Mouse (Mus musculus): Measurements from ENCODE around the gene Gm17428.

GRCm38 (mm10) chr14:54943971-54944370 lies 32.8 kb upstream of the Gm17428 start:
- TF ChIP-seq CTCF (IDR thresholded peaks at IDR 0.05; ENCODE audit: low read depth, low read length) = no peak
- TF ChIP-seq POLR2A (IDR thresholded peaks at IDR 0.05; ENCODE audit: borderline replicate concordance, low read depth, low read length) = no peak

All from bone marrow macrophage, adult 2 months (primary cell).